Mouse (Mus musculus) right cerebral cortex, postnatal 4 days (tissue): ENCODE results near the gene Rai1.
A peak's percentile ranks its signal among the peaks of the same experiment; 100 is the strongest.

Experiments
- DNase-seq: peaks from one replicate; pipeline ENCODE4 v3.0.0-alpha.2; 2022

Gene Rai1

GRCm38 (mm10) chr11:60172074-60172473, 67.3 kb downstream of the Rai1 start:
- no peak for DNase-seq

DNA sequence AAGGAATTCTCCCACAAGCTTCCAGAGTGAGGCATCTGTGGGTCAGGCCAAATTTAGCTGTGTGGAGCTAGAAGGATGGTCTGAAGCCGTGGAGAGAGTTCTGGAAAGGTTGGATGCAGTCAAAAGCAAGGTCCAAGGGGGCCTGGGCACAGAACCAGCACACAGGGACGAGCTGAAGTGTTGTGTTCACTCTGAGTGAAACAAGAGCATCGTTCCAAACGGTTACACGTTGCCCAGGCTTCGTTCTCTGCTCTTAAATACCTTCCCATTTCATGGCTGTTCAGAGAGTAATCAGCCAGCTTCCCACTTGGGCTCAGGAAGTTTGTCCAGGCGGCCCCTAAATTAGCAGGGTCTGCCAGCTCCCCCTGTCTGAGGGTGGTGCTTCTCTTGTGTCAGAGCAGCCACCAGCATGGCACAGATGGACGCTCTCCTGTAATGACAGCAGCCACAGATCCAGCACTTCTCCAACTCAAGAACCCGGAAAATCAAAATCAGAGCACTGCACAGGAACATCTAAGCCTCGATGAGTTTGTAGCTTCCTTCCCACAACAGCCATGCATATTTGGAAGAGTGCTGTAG, 68.9 kb downstream of the Rai1 start:
- DNase-seq = no peak

DNA sequence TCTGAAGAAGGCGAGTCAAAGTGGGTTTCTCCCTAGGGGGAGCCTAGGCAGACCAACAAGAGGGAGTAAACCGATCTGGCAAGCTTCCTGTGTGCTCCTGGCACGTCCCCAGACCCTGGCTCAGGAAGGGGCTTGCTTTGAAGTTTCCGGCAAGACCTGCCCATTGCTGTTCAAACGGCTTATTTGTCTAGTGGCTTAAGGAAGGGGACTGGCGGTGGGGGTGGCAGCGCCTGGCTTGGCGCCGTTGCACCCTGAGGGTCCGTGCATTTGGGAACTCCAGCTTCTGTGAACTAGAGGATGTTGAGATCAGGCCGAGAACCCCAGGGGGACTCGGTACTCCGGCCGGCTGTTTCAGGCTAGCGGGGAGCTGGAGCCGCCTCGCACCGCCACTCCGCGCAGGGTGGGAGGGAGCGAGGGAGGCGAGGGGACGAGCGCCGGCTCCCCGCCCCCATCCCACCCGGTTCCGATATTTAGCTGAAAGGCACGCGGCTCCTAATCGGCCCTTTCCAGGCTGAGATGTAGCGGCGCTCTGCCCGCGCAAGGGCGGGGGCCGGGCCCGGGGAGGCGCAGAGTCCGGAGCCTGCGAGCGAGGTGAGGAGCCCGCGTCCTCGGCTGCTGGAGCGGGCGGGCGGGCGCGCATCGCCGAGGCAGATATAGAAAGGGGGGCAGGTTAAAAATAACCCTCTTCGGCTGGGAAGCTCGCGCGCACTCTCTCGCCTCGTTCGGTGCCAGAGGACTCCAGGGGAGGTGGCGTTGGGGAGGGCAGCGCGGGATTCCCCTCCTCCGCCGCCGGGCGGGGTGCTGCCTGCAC, 70.8 kb downstream of the Rai1 start:
- DNase-seq = peak; percentile 77

DNA sequence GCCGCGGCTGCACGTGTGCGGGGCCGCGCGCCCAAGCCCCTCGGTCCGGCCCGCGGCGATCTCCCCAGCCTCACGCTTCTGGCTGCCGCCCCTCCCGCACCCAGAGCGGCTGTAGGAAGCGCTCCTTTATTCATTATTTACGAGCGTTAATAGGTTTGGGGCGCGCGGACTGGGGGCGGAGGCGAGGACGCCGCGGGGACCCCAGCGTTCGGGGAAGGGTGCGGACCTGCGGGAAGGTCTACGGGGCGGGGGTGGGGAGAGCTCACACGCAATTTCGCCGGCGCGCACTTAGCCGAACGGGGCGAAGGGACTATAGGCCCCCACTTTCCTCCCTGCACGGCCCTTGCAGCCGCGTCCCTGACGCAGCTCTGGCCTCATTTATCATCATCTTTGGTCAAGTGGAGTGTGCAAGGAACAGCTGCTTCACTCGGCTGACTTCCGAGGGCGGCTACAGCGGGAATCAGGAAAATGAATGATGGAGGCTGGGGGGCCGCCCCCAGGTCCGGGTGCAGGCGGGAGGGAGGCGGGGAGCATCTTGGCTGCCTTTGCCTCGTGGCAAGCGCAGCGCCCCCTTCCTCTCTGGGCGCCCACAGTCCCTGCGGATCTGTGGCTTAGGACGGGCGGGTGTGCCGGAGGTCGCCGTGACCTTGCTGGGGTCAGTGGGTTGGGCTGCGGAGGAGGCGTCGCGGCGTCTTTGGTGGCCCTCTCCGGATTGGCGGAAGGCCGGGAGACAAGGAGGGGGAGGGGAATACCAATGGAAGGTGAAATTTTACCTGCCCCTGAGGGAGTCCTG, 71.6 kb downstream of the Rai1 start:
- peak; percentile 71 for DNase-seq

DNA sequence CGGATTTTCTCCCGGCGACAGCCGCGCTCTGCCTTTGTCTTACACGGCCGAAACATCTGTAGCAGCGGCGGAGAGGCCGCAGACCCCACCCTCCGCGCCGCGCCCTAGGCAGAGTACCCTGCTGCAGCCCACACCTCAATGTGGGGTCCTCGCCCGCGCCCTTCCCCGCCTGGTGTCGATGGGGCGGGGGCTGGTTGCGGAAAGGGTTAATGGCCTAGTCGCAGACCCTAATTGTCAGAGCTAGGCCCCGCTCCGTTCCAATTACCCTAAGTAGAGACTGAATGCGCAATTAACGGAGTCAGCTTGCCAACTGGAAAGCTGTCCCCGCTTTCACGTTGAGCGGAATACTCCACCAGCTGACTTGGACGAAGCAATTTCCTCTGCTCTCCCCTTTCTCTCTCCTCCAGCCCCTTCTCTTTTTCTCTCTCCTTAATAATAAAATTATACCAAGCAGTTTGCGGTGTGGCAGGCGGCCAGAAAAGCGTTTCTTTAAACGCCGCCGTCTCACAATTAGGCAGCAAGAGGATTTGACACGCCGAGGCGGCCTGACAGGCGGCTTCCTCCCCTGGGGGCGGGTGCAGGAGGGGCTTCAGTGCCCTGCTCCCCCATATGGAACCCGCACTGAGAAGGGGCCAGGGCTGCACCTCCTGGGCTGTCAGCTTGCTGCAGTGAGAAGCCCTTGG, 72.3 kb downstream of the Rai1 start:
- DNase-seq = peak; percentile 80

DNA sequence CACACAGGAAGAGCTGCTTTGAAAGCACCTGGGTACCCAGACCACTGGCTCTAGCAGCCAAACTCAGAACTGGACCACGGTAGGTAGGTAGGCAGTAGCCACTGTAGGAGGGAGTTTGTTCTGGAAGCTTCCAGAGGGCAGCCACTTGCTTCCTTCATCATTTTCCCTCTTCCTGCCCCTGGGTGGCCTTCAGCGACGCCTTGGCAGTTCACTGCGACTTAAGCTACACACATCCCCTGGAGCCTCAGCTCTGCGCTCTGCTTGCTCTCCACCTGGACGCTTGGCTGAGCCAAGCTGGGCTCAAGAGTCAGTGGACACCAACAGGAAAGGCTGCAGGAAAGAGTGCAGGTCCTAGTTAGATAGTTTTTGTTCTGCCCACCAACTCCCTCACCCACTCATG, 73.2 kb downstream of the Rai1 start:
- no peak for DNase-seq

GRCm38 (mm10) chr11:60178506-60178905, 73.7 kb downstream of the Rai1 start:
- DNase-seq = no peak

- DNase-seq = no peak
Measured at GRCm38 (mm10) chr11:60182116-60182670, 77.4 kb downstream of the Rai1 start.

DNA sequence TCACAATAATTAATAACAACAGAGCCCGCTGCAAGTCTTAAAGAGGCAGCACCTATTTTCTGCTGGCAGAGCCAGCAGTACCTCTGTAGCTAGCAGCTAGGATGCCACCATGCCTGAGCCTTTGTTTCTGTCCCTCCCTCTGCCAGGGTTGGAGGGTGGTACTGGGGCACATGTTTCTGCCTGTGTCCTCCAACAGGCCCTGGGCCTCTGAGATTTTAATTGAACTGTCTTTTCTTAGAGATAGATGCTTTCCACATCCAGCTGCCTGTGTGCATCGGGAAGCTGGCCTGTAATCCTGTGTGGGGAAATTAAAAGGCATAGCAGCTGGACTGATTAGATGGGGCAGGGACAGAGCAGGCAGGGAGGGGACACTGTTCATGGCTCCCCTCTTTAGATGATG, 77.9 kb downstream of the Rai1 start:
- DNase-seq = no peak

GRCm38 (mm10) chr11:60184346-60185325, 79.8 kb downstream of the Rai1 start:
- DNase-seq = no peak

DNA sequence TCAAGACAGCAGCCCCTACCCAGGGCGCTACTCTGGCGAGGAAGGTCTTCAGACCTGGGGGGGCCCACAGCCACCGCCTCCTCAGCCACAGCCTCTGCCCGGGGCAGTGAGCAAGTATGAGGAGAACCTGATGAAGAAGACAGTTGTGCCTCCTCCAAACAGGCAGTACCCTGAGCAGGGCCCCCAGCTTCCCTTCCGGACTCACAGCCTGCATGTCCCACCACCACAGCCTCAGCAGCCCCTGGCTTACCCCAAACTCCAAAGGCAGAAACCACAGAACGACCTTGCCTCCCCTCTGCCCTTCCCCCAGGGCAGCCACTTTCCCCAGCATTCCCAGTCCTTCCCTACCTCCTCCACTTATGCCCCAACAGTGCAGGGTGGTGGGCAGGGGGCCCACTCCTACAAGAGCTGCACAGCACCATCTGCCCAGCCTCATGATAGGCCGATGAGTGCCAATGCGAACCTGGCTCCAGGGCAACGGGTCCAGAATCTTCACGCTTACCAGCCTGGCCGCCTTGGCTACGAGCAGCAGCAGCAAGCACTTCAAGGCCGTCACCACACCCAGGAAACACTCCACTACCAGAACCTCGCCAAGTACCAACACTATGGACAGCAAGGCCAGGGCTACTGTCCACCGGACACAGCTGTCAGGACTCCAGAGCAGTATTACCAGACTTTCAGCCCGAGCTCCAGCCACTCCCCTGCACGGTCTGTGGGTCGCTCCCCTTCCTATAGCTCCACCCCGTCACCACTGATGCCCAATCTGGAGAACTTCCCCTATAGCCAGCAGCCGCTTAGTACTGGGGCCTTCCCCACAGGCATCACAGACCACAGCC, 80.8 kb downstream of the Rai1 start:
- no peak for DNase-seq

DNA sequence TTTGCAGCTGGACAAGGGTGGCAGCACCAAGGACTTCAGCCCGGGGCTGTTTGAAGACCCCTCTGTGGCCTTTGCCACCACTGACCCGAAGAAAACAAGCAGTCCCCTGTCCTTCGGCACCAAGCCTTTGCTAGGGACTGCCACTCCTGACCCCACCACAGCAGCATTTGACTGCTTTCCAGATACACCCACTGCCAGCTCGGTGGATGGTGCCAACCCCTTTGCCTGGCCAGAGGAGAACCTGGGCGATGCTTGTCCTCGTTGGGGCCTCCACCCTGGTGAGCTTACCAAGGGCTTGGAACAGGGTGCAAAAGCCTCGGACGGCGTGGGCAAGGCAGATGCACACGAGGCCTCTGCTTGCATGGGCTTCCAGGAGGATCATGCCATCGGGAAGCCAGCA, 82.3 kb downstream of the Rai1 start:
- DNase-seq = no peak

DNA sequence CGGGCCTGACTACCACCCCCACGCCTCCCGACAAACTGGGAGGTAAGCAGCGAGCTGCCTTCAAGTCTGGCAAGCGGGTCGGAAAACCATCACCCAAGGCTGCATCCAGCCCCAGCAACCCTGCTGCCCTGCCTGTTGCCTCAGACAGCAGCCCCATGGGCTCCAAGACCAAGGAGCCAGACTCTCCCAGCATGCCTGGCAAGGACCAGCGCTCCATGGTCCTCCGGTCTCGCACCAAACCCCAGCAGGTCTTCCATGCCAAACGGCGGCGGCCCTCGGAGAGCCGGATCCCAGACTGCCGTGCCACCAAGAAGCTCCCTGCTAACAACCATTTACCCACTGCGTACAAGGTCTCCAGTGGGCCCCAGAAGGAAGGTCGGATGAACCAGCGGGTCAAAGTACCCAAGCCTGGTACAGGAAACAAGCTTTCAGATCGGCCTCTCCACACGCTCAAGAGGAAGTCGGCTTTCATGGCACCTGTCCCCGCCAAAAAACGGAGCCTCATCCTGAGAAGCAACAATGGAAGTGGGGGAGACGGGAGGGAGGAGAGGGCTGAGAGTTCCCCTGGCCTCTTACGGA, 83.6 kb downstream of the Rai1 start:
- no peak for DNase-seq

GRCm38 (mm10) chr11:60189501-60190040, 84.8 kb downstream of the Rai1 start:
- DNase-seq = no peak

- DNase-seq = no peak
Measured at GRCm38 (mm10) chr11:60190055-60190641, 85.3 kb downstream of the Rai1 start.

DNA sequence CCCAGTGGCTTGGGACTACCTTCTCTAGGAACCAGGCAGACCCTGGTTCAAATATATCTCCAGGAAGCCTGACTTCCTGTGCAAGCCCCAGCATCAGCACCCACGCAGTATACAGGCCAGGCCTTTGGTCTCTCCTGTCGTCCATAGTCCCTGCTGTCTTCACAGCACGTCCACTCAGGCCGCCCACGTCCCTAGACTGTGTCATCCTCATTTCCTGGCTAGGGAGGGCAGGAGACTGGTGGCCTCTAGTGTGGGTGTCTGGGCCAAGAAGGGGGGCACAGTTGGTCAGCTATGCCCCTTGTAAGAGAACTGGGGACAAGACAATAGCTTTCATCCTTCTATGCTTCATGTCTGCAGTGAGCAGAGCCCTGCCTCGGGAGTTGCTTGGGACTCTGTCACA, 87.7 kb downstream of the Rai1 start:
- no peak for DNase-seq

DNA sequence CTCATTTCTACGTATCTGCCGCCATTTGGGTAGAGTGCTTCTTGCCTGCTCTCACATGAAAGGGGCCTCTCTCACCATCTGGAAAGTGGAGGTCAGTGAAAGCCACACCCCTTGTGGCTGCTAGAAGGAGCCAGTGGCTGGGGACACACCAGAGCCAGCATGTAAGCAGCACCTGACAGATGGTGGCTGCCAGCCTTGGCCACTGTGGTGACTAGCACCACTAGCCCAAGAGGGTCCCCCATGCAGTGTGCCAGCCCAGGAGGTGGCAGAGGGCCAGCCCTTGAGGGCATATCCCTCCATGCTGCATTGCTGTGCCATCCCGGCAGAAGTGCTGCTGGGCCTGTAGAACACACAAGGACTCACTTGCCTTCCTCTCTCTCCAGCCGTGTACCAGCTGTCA, 88.7 kb downstream of the Rai1 start:
- no peak for DNase-seq

- DNase-seq = no peak
Measured at GRCm38 (mm10) chr11:60195108-60195507, 90.3 kb downstream of the Rai1 start.

DNA sequence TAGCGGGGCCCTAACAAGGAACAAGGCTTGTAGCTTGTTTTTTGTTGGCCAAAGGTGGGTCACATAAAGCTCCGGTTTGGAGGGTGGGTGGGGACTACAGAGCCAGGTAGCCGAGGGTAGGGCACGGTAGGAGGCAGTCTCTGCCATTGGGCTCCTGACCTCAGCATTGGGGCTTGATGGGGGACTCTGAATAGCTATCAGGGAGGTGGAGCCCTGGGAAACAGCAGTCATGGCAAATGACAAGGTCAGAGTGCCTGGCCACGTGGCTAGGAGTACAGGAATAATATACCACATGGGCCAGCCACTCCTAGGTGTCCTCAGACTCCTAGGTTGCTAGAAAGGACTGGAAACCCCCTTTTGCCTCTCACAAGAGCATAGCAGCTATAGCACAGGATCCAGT, 91.5 kb downstream of the Rai1 start:
- no peak for DNase-seq
